Mouse (Mus musculus): ENCODE data around the gene Plxdc2.

DNA sequence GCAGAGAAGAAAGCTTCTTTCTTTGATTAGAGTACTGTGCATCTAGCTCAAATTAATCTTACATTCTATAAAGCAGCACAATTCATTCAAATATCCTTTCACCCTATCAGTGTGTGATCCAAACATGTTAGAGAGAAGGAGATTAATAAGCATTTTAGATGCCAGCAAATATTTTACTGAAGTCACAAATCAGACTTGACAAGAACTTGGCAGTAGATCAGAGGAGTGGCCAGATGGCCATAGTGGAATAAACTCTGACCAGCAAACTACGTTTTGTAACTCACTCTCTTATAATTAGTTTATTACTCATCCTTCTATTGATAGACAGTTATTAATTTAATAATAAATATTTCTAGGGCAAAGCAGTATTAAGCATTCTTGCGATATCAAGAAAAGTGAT, 86.5 kb downstream of the Plxdc2 start:
- TF ChIP-seq CTCF (IDR thresholded peaks at IDR 0.05; ENCODE audit: control insufficient read depth, insufficient read depth, insufficient read length), result no peak
- no peak for TF ChIP-seq MYOD1 (IDR thresholded peaks at IDR 0.05; ENCODE audit: control insufficient read depth, insufficient read length, low read depth)
- no peak for TF ChIP-seq CEBPB (IDR thresholded peaks at IDR 0.05; ENCODE audit: low read depth)
- TF ChIP-seq MAX (IDR thresholded peaks at IDR 0.05), result no peak
- no peak for TF ChIP-seq USF1 (IDR thresholded peaks at IDR 0.05; ENCODE audit: low read depth)
